Mouse (Mus musculus) testis, adult 2 months (tissue): ENCODE results near the gene Mtus2.

ENCODE experiments used
- CTCF ChIP-seq: fragments of 200-500 bp; IDR thresholded peaks from 2 replicates; pipeline ENCODE4 v1.5.1; 2012; ENCODE audit warnings: low read depth, mild to moderate bottlenecking, inconsistent platforms, low read length, moderate library complexity; ENCODE audit not compliant: control insufficient read depth, insufficient read depth, insufficient replicate concordance
- POLR2A ChIP-seq: fragments of 200-500 bp; IDR thresholded peaks from 2 replicates; pipeline ENCODE4 v1.6.1; 2012; ENCODE audit warnings: low read depth, mild to moderate bottlenecking, inconsistent platforms, low read length, moderate library complexity; ENCODE audit not compliant: control insufficient read depth

DNA sequence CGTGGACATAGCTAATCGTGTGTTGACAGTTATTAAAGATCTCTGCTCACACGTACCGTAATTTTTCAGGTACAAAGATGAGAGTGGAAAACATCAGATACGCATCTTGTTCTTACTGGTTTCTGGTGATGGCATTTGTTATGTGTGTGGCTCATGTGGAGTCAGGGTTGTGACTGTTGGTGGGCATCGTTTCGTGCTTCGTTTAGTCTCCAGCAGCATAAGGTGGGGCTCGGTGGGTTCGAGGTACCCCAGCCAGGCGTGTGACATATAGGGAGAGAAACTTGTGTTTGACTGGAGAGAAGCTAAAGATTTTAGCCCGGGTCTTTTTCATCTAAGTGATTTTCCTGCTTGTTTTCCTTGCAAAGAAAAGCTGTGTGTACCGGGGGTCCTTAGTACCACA is 1.4 kb downstream of the Mtus2 start:
- TF ChIP-seq CTCF, result no peak
- TF ChIP-seq POLR2A, result no peak
